Mouse (Mus musculus) stomach, postnatal 0 days (tissue): ENCODE measurements around the gene Gimd1. TPM values are rescaled to one million over a fixed set of nuclear protein-coding genes. Genes with fewer than 3 reads are reported as not detected.

Experiments
- ATAC-seq: fragments of 200-750 bp; cut with Nextera tagmentation; 2 replicates; pipeline ENCODE4 v1.8.0; 2017; ENCODE audit not compliant: low FRiP score, low TSS enrichment
- DNase-seq: peaks from one replicate; pipeline ENCODE4 v3.0.0-alpha.2; 2016; ENCODE audit warnings: low spot score
- H3K27ac ChIP-seq: fragments of 300-500 bp; sonication (generic); replicated peaks from 2 replicates; pipeline ENCODE4 v1.5.1; 2014; ENCODE audit warnings: mild to moderate bottlenecking, control low read depth
- H3K27me3 ChIP-seq: fragments of 300-500 bp; sonication (generic); 2 replicates; pipeline ENCODE4 v1.6.1; 2014; ENCODE audit warnings: low read length; ENCODE audit not compliant: control insufficient read depth, insufficient read depth
- H3K36me3 ChIP-seq: fragments of 300-500 bp; sonication (generic); 2 replicates; pipeline ENCODE4 v1.6.1; 2014; ENCODE audit warnings: low read length, mixed read lengths; ENCODE audit not compliant: control insufficient read depth, insufficient read depth
- H3K4me1 ChIP-seq: fragments of 300-500 bp; sonication (generic); replicated peaks from 2 replicates; pipeline ENCODE4 v1.6.1; 2014; ENCODE audit warnings: antibody characterized with exemption; ENCODE audit not compliant: control insufficient read depth, insufficient read depth
- H3K4me2 ChIP-seq: fragments of 300-500 bp; sonication (generic); replicated peaks from 2 replicates; pipeline ENCODE4 v1.6.1; 2014; ENCODE audit warnings: low read depth, mild to moderate bottlenecking, control low read depth, moderate library complexity
- H3K4me3 ChIP-seq: fragments of 300-500 bp; sonication (generic); 2 replicates; pipeline ENCODE4 v1.5.1; 2014; ENCODE audit warnings: low read depth, low read length, control low read depth
- H3K9ac ChIP-seq: fragments of 300-500 bp; sonication (generic); 2 replicates; pipeline ENCODE4 v1.6.1; 2014; ENCODE audit warnings: mild to moderate bottlenecking, low read length, control low read depth, mixed read lengths
- H3K9me3 ChIP-seq: fragments of 300-500 bp; sonication (generic); 2 replicates; pipeline ENCODE4 v1.6.1; 2016; ENCODE audit warnings: low read length; ENCODE audit not compliant: control insufficient read depth
- CTCF ChIP-seq: IDR thresholded peaks from 2 replicates; pipeline ENCODE4 v1.5.1; 2016; ENCODE audit warnings: antibody characterized with exemption, low read depth, mild to moderate bottlenecking, moderate library complexity
- EP300 ChIP-seq: optimal IDR thresholded peaks from 2 replicates; pipeline ENCODE3; 2016; ENCODE audit warnings: antibody characterized with exemption
- WGBS: fragments of 180-500 bp; shearing (Covaris S2); extraction: QIAGEN DNeasy Blood & Tissue Kit; methylation state at CpG from one replicate; pipeline ENCODE4 v1.1.7; 2014; 5-methylcytosine and 5-hydroxymethylcytosine counted together
- polyA plus RNA-seq: library from polyadenylated mRNA; unstranded; fragments of >200 nt; fragmentation: Nextera tagmentation; extraction: Ambion mirVana; gene quantifications from 2 replicates; pipeline ENCODE4 v1.2.1, GENCODE M21; 2015

Gimd1 gene
- polyA plus RNA-seq, 1 experiment from 2014 or later, result 0.24 TPM

- under 1% methylated on average over 42 of the region's 42 CpGs for WGBS
- TF ChIP-seq EP300 (peak; percentile 91), CTCF (peak; percentile 33; the same call in 1 of the 2 replicates)
- Histone ChIP-seq H3K27me3 (no peaks in the 10 kb centered on the region), H3K4me2 (peak within 1 kb of the TSS; percentile 67), H3K9ac (peak within 1 kb of the TSS; percentile 81), H3K27ac (peak within 1 kb of the TSS; percentile 93), H3K4me3 (peak within 1 kb of the TSS; percentile 70), H3K36me3 (no peaks in the 10 kb centered on the region), H3K4me1 (no peaks in the 10 kb centered on the region), H3K9me3 (no peaks in the 10 kb centered on the region)
- ATAC-seq (peak; percentile 98), DNase-seq (peak; percentile 97)
Observed at GRCm38 (mm10) chr3:132683447-132684230, 54.0 kb downstream of the Gimd1 start, which contains the start of gene Tbck. Gene Tbck (plus strand): TSS chr3:132684144.

GRCm38 (mm10) chr3:132684231-132684928 lies 54.8 kb downstream of the Gimd1 start, which contains the start of gene Aimp1:
Gene Aimp1 (minus strand): TSS chr3:132684370.
- DNase-seq, result no peak
- no peaks in the 10 kb centered on the region for H3K27me3 ChIP-seq
- peak within 1 kb of the TSS; percentile 67 for H3K4me2 ChIP-seq
- peak within 1 kb of the TSS; percentile 81 for H3K9ac ChIP-seq
- no peaks in the 10 kb centered on the region for H3K4me1 ChIP-seq
- TF ChIP-seq CTCF, result no peak
- no peak for ATAC-seq
- H3K9me3 ChIP-seq, result no peaks in the 10 kb centered on the region
- peak within 1 kb of the TSS; percentile 70 for H3K4me3 ChIP-seq
- H3K27ac ChIP-seq, result peak within 1 kb of the TSS; percentile 93
- 2% methylated on average over 25 of the region's 27 CpGs for WGBS
- H3K36me3 ChIP-seq, result no peaks in the 10 kb centered on the region; the same call in 1 of the 2 replicates

Other genes starting within 250 kb of the Gimd1 start
- 8.5 and 9.2 TPM in 2 replicates for gene Tbck, start 54.3 kb downstream of the Gimd1 start, polyA plus RNA-seq
- 55.4 and 59.2 TPM in 2 replicates for gene Aimp1, start 54.5 kb downstream of the Gimd1 start, polyA plus RNA-seq